Mouse (Mus musculus) heart, adult 9 months (tissue): Measurements from ENCODE around the gene Cxcr1.
A peak's percentile ranks its signal among the peaks of the same experiment; 100 is the strongest.
"Not testable (repeated sequence)": the region's sequence is repeated elsewhere in the genome, so short reads cannot be mapped to it uniquely, and the experiment has no call there.

Experiments
- DNase-seq, 2 experiments: peaks; one replicate each; pipeline ENCODE4 v3.0.0; 2022; ENCODE audit warnings: low spot score in 2 of 2

The Cxcr1 gene

DNA sequence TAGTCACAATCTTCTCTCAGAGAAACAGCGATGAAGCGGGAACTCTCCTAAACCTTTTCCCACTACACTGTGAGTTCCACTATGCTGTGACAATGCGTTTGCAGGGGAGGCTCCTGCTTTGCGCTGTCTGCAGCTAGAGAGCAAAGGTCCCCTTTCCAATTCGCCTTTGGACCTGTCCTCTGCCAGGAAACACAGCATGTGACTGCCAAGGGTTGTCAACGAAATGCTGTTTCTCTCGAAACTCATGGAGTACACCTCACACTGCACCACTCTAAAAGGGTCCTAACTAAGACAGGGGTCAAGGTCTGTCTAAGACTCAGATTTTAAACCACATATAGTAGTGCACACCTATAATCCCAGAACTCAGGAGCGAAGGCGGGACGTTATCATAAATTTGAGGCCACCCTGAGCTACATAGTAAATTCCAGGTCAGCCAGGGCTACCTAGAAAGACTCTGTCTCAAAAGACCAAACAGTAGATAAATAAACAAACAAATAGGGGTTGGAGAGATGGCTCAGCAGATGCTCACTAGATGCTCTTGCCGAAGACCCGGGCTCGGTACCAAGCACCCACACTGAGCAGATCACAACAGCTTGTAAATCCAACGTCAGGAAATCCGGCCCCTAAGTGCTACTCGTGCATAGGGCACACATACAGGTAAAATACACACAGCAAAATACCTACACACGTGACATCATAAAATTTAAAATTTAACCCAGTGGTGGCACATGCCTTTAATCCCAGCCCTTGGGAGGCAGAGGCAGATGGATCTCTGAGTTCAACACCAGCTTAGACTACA lies 2.4 kb upstream of the Cxcr1 start:
- no peak for DNase-seq

DNA sequence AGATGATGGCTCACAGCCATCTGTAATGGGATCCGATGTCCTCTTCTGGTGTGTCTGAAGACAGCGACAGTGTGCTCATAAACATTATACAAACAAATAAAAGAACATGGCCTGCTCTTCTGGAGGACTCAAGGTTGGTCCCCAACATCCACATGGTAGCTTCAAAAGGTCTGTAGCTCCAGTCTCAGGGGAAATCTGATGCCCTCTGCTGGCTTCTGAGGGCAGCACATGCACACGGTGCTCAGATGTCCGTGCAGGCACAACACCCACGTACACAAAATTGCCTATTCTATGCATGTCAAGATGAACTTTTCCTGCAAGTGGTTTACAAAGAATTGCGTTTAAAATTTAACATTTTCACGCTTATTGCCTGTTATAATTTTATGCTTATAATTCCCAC lies 1.5 kb upstream of the Cxcr1 start:
- no peak for DNase-seq

DNA sequence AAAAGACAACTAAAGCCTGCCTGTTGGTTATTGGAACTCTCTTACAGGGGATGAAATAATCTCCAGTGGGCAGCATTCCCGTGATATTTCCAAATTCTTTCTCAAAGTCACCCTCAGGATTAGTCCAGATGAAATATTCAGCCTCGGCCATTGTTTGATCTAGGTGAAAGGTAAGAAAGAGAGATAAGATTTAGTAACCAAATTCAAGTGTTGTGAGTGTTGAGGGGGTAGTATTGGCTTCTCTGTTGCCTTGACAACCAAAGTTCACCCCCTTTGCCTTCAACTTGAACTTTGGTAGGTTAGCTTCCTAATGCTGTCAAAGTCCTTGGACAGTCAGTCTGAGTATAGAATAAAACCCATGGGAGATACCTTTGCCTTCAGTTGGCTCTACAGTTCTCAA lies 1.7 kb downstream of the Cxcr1 start:
- DNase-seq: no peak

- no peak for DNase-seq
Observed at GRCm38 (mm10) chr1:74190471-74190870, 4.0 kb downstream of the Cxcr1 start.

DNA sequence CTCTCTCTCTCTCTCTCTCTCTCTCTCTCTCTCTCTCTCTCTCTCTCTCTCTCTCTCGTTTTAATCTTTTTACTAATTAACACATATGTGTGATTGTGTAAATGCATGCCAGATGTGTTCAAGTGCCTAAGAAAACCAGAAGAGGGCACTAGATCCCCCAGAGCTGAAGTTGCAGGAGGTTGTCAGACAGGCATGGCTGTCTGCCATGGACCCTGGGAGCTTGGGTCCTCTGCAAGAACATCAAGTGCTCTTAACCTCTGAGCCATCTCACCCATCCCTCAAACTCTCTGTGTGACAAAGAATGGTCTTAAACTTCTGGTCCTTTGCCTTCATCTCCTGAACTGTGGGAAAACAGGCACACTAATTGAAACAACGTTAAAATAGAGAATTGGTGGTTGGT lies 11.4 kb downstream of the Cxcr1 start:
- no peak for DNase-seq

- no peak for DNase-seq
Observed at GRCm38 (mm10) chr1:74181462-74181861, 13.0 kb downstream of the Cxcr1 start.

DNA sequence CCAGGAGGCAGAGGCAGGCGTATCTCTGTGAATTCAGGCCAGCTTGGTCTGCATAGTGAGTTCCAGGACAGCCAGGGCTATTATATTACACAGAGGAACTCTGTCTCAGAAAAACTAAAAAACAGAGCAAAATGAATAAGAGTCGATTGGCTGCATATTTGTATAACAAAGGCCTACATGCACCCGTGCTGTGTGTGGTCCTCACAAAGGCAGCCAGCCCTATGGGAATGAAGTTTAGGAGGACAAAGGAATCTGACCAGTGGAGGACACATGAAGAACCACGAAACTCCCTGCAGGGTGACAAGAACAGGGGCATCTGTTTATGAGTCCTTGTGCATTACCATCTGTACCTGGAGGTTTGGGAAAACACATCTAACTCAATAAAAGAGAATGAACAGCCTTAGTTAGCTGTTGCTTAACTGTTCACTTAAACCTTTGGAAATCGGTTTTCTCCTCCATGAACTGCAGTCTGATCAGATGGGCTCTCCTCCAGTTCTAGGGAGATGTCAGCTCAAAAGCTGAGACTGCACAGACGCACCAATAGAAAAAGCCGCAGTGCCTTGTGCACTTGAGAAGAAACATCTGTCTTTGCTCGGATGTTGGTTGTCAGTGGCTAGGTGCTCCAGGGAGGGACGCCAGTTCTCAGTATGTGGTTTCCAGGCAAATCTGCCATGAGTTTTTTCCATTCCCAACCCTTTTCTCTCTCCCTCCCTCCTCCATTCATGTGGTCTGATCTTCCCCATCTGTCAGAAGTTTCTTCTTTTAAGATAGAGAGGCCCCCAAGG lies 14.6 kb downstream of the Cxcr1 start:
- DNase-seq: peak in 1 of 2 experiments; percentile 5

- no peak for DNase-seq
Observed at GRCm38 (mm10) chr1:74178618-74179017, 15.8 kb downstream of the Cxcr1 start.

- DNase-seq: no peak
Observed at GRCm38 (mm10) chr1:74175731-74176130, 18.7 kb downstream of the Cxcr1 start.

GRCm38 (mm10) chr1:74172722-74173121 lies 21.7 kb downstream of the Cxcr1 start:
- DNase-seq: no peak

DNA sequence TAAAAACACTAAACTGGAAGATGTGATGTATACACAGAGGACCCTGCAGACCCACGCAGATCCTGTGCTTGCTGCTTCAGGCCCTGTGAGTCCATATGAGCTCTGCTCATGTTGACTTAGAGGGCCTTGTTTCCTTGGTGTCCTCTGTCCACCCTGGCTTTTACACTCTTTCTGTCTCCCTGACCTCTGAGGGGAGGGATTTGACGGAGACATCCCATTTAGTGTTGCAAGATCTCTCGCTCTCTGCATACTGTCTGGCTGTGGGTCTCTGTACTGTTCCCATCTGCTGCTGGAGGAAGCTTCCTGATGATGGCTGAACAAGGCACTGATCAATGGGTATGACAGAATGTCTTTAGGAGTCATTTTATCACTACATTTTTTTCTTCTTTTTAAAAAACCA lies 24.7 kb downstream of the Cxcr1 start:
- no peak for DNase-seq

DNA sequence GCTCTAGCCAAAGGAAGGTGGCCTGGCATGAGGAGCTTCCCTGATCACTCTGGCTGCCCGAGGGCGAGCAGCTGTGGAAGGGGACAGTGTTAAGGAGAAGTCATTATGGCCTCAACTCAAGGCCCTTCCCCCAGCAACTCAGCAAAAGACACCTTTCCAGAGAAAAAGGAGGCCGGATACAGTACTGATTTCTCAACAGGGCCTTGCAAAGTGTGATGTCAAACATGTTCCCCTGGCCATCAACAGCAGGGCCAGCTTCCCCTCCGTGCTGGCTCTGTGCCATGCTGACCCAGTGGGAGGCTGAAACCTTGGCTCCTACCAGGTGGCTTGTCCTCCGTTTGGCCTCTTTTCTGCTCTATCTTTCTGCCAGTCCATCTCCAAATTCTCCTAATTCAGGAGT lies 27.3 kb downstream of the Cxcr1 start:
- DNase-seq: no peak

DNA sequence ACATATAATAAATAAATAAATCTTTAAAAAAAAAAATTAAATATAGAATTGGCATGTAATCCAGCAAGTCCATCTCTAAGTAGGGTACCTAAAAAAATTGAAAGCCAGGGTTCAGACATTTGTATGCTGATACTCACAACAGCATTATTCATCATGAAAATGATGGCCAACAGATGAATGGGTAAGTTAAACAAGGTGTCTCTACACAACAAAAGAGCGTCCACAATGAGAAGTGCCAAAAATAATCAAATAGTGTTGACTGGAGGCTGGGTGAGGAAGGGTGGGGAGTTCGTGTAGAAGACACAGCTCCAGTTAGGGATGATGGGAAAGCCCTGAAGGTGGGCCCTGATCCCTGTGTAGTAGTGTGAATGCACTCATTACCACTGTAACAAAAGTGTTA lies 34.4 kb downstream of the Cxcr1 start:
- no peak for DNase-seq

DNA sequence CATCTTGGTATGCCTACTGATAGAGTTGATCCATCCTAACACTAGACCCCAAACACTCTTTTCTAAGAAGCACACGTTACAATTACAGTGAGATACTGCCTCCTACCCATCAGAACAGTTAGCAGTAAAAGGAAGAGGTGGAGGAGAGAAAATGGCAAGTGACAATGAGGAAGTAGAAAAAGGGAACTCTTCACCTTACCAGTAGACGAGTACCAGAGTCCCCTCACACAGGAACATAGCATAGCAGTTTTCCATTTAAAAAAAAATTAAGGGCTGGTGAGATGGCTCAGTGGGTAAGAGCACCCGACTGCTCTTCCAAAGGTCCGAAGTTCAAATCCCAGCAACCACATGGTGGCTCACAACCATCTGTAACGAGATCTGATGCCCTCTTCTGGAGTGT lies 34.8 kb downstream of the Cxcr1 start:
- not testable (repeated sequence) for DNase-seq

- no peak for DNase-seq
Observed at GRCm38 (mm10) chr1:74156381-74156910, 38.0 kb downstream of the Cxcr1 start.

- no peak for DNase-seq
Observed at GRCm38 (mm10) chr1:74155435-74156012, 38.9 kb downstream of the Cxcr1 start.

DNA sequence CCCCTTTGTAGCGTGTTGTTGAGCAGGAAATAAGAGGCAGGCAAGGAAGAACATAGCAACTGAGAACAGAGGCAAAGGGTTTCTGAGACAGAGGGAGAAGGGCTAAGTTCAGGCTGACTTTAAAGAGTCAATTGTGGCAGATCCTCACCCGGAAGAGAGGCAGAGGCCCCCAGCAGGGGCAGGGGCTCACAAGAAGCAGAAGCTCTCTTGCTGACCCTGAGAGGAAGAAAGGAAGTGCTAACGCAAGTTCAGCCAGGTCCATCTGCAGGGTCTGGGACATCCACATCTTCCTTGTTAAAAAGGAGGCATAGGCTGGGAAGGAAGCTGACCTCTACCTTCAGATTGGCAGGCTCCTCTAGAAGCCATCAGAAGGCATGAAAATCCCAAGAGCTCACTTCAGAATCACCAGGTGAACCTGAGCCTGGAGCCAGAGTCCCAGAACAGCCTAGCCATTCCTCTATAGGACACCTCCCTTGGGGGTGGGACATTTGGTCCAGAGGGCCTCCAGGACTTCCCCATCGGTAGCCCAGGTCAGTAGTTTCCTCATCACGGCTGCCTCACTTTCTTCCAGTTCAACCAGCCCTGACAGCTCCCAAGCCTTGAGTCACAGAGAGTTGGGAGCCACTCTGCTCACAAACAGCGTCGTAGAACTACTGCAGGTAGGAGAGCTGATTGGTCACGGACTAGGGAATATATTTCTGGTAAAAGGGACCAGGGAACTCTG lies 40.8 kb downstream of the Cxcr1 start, which contains the start of gene Cxcr2:
Cxcr2 (plus strand) TSS at position 529 of the 724 bp plus-strand sequence.
- DNase-seq: no peak

- DNase-seq: no peak
Observed at GRCm38 (mm10) chr1:74151091-74151490, 43.3 kb downstream of the Cxcr1 start.

DNA sequence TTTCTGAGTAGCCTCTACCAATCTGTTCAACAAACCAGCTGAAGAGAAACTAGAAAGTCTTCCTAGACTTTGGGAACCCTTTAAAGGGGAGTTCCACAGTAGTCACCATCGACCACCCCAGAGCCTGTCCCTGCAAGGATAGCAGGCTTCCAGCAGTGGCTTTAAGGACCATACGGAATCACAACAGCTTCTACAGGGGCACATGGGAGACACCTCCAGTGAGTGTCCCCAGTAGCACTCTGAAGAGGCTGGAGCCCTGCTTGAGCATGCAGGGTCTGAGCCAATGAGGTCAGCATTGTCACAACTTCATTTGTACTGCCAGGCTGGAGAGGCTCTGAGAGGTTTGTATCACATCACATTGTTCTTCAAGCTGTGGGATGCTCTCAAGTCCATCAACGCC lies 44.3 kb downstream of the Cxcr1 start:
- no peak for DNase-seq

GRCm38 (mm10) chr1:74149106-74149885 lies 45.1 kb downstream of the Cxcr1 start:
- DNase-seq: no peak
